Mouse (Mus musculus) liver, postnatal 0 days (tissue): ENCODE measurements at regions not wholly inside any gene's neighbourhood (a gene's known extent, or its start where the extent isn't known, plus 50 kb on each side); places are given as distances from the start of the nearest gene placed in this dataset.

ENCODE experiments used
- CTCF ChIP-seq: sonication (generic); IDR thresholded peaks from 2 replicates; pipeline ENCODE4 v1.5.1; 2016; ENCODE audit warnings: antibody characterized with exemption, low read depth
- EP300 ChIP-seq: IDR thresholded peaks from 2 replicates; pipeline ENCODE4 v1.6.1; 2016; ENCODE audit warnings: antibody characterized with exemption, low read depth, mild to moderate bottlenecking

DNA sequence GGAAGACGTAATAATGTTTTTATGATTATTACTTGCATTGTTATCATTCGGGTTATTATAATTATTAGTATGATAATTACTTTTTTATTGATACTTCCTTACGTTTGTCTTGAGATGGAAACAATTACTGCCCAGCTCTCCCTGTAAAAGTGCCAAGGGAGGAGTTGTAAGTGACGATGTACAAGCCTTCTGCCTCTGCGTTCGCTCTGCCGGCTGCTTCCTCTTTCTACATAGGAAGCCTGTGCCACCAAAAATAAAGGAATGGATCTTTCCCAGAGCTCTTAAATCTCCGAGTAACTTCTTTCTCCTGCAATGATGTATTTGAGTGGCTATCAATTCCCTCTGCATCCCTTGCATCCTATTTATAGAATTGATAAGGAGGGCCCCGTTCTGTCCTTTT is 249.2 kb downstream of the Gxylt1 start:
- TF ChIP-seq CTCF = no peak
- TF ChIP-seq EP300 = no peak
